Mouse (Mus musculus) right cerebral cortex, adult 2 months (tissue): Measurements from ENCODE around the gene Slc39a11.

Source experiments
- DNase-seq, 2 experiments: peaks; one replicate each; pipeline ENCODE4 v3.0.0; 2021 to 2022; ENCODE audit warnings: low spot score in 2 of 2

Gene Slc39a11

GRCm38 (mm10) chr11:113196234-113197007 lies 453.5 kb downstream of the Slc39a11 start:
- DNase-seq, result no peak
